12 mouse cellular contexts compared by ENCODE assay signal in genomic region chr8:48342321-48343066, GRCm38 (mm10).
DNase-seq lines count a peak whose midpoint lies in the region; ATAC-seq and TF ChIP-seq lines count a peak whose summit lies in the region.
"Had no signal": no experiment of that assay in that cellular context is flagged by ENCODE, and none has a peak within 500 bp of the region (broad histone marks: within the 10 kb centered on the region; RNA-seq: fewer than 3 reads in every experiment).

No protein-coding gene starts in this region.

- no peak overlapping the region for H3K9ac ChIP-seq in forebrain, embryonic 15.5 days (replicated peaks)
- H3K9ac ChIP-seq in midbrain, embryonic 13.5 days (replicated peaks) = peak overlapping the region; percentile 56; the same call in 1 of the 2 replicates
- H3K9ac ChIP-seq in intestine, embryonic 16.5 days (ENCODE audit: low read depth, low read length) = no peak overlapping the region

- H3K27ac ChIP-seq in testis, adult 2 months (ENCODE audit: control insufficient read depth, insufficient read depth, low read depth, low read length) = no peak overlapping the region
- H3K27ac ChIP-seq in forebrain, embryonic 15.5 days (replicated peaks) = no peak overlapping the region
- H3K27ac ChIP-seq in midbrain, embryonic 13.5 days = peak overlapping the region; percentile 44; the same call in 1 of the 2 replicates
- no peak overlapping the region for H3K27ac ChIP-seq in intestine, embryonic 16.5 days (ENCODE audit: low read length)

- no peak for TF ChIP-seq POLR2A in testis, adult 2 months (IDR thresholded peaks at IDR 0.05; ENCODE audit: control insufficient read depth, low read depth, low read length)

- peaks cover 3% of the 10 kb centered on the region; the same call in 1 of the 2 replicates for H3K4me1 ChIP-seq in testis, adult 2 months (ENCODE audit: control insufficient read depth, insufficient read depth, low read length)
- peaks cover 10% of the 10 kb centered on the region for H3K4me1 ChIP-seq in forebrain, embryonic 15.5 days
- peaks cover 34% of the 10 kb centered on the region for H3K4me1 ChIP-seq in midbrain, embryonic 13.5 days (replicated peaks)
- no peaks in the 10 kb centered on the region for H3K4me1 ChIP-seq in intestine, embryonic 16.5 days (ENCODE audit: control insufficient read depth, insufficient read depth, low read length)

- peak overlapping the region; percentile 34 for H3K4me2 ChIP-seq in forebrain, embryonic 15.5 days (replicated peaks)
- peak overlapping the region; percentile 51 for H3K4me2 ChIP-seq in midbrain, embryonic 13.5 days (replicated peaks)
- no peak overlapping the region for H3K4me2 ChIP-seq in intestine, embryonic 16.5 days (ENCODE audit: low read depth, low read length)

- no peaks in the 10 kb centered on the region for H3K27me3 ChIP-seq in testis, adult 2 months (ENCODE audit: control insufficient read depth, insufficient read depth, low read length)
- H3K27me3 ChIP-seq in forebrain, embryonic 15.5 days = no peaks in the 10 kb centered on the region
- H3K27me3 ChIP-seq in midbrain, embryonic 13.5 days = peaks cover 23% of the 10 kb centered on the region
- no peaks in the 10 kb centered on the region for H3K27me3 ChIP-seq in intestine, embryonic 16.5 days (replicated peaks; ENCODE audit: control insufficient read depth, insufficient read depth, low read length)

- H3K9me3 ChIP-seq in forebrain, embryonic 15.5 days = no peaks in the 10 kb centered on the region
- no peaks in the 10 kb centered on the region for H3K9me3 ChIP-seq in midbrain, embryonic 13.5 days
- no peaks in the 10 kb centered on the region for H3K9me3 ChIP-seq in intestine, embryonic 16.5 days (ENCODE audit: control insufficient read depth, low read length)

- 59% methylated on average over 30 of the region's 30 CpGs for WGBS in forebrain, embryonic 15.5 days
- WGBS in midbrain, embryonic 13.5 days = 28% methylated on average over 30 of the region's 30 CpGs
- WGBS in intestine, embryonic 16.5 days = 73% methylated on average over 30 of the region's 30 CpGs

- DNase-seq in testis, postnatal 14 days (ENCODE audit: low spot score) = no peak
- no peak for DNase-seq in heart, adult 11 months
- DNase-seq: adrenal gland, postnatal 10 days; kidney, adult 9 months; layer of hippocampus, postnatal 36 days; liver; lung, postnatal 4 days had no signal

- peak; percentile 58; the same call in 1 of the 2 replicates for ATAC-seq in forebrain, embryonic 15.5 days (replicated peaks)
- peak; percentile 92 for ATAC-seq in midbrain, embryonic 13.5 days
- ATAC-seq in intestine, embryonic 16.5 days = no peak
- ATAC-seq in activated CD4-positive, CD25-positive, alpha-beta regulatory T cell, adult 4 months = no peak

- H3K4me3 ChIP-seq in testis, adult 2 months (ENCODE audit: control insufficient read depth, low read depth, low read length) = peak overlapping the region; percentile 84
- H3K4me3 ChIP-seq in forebrain, embryonic 15.5 days = no peak overlapping the region
- H3K4me3 ChIP-seq in midbrain, embryonic 13.5 days (replicated peaks) = peak overlapping the region; percentile 25
- H3K4me3 ChIP-seq in intestine, embryonic 16.5 days (ENCODE audit: low read length) = no peak overlapping the region

- no peaks in the 10 kb centered on the region for H3K36me3 ChIP-seq in testis, adult 2 months (ENCODE audit: control insufficient read depth, insufficient read depth, low read length)
- H3K36me3 ChIP-seq in forebrain, embryonic 15.5 days = no peaks in the 10 kb centered on the region
- no peaks in the 10 kb centered on the region for H3K36me3 ChIP-seq in midbrain, embryonic 13.5 days
- no peaks in the 10 kb centered on the region for H3K36me3 ChIP-seq in intestine, embryonic 16.5 days (ENCODE audit: control insufficient read depth, insufficient read depth, low read length)

- TF ChIP-seq CTCF in testis, adult 2 months (IDR thresholded peaks at IDR 0.05; ENCODE audit: control insufficient read depth, insufficient read depth, insufficient replicate concordance, low read depth, low read length) = no peak

Comparison
In these comparisons a context has a peak if more than half of its experiments do, and no peak if none do; other contexts are left out.
1. H3K4me3 ChIP-seq: peak in testis, adult 2 months (single experiment) and midbrain, embryonic 13.5 days (single experiment); none in forebrain, embryonic 15.5 days (single experiment) and intestine, embryonic 16.5 days (single experiment).
2. ATAC-seq: peak in forebrain, embryonic 15.5 days (single experiment) and midbrain, embryonic 13.5 days (single experiment); none in intestine, embryonic 16.5 days (single experiment) and activated CD4-positive, CD25-positive, alpha-beta regulatory T cell, adult 4 months (single experiment).